Mouse (Mus musculus) ES-Bruce4 (cell line): ENCODE measurements around the gene Sept10. TPM values are rescaled to one million over a fixed set of nuclear protein-coding genes. Genes with fewer than 3 reads are reported as not detected.
A peak's percentile ranks its signal among the peaks of the same experiment; 100 is the strongest.
"Not testable (repeated sequence)": the region's sequence is repeated elsewhere in the genome, so short reads cannot be mapped to it uniquely, and the experiment has no call there.

Source experiments
- H3K27ac ChIP-seq: 2 replicates; pipeline ENCODE4 v1.5.1; 2012; ENCODE audit warnings: low read length, inconsistent platforms; ENCODE audit not compliant: insufficient read depth
- H3K27me3 ChIP-seq: 2 replicates; pipeline ENCODE4 v1.6.1; 2012; ENCODE audit warnings: mild to moderate bottlenecking, low read length, inconsistent platforms; ENCODE audit not compliant: control insufficient read depth, poor library complexity, insufficient read depth, severe bottlenecking
- H3K36me3 ChIP-seq: 2 replicates; pipeline ENCODE4 v1.6.1; 2012; ENCODE audit warnings: inconsistent platforms, mild to moderate bottlenecking, low read length, moderate library complexity; ENCODE audit not compliant: control insufficient read depth, poor library complexity, insufficient read depth, severe bottlenecking
- H3K4me1 ChIP-seq: one replicate; pipeline ENCODE4 v1.8.1; 2011; ENCODE audit warnings: low read length; ENCODE audit not compliant: control insufficient read depth, insufficient read depth
- H3K4me3 ChIP-seq: 2 replicates; pipeline ENCODE4 v1.5.1; 2011; ENCODE audit warnings: low read depth, mild to moderate bottlenecking, low read length
- H3K9ac ChIP-seq: 2 replicates; pipeline ENCODE4 v1.6.1; 2012; ENCODE audit warnings: low read depth, mild to moderate bottlenecking, inconsistent platforms; ENCODE audit not compliant: poor library complexity, severe bottlenecking
- H3K9me3 ChIP-seq: replicated peaks from 2 replicates; pipeline ENCODE4 v1.6.1; 2012; ENCODE audit warnings: mild to moderate bottlenecking, low read length, inconsistent platforms; ENCODE audit not compliant: control insufficient read depth, poor library complexity, insufficient read depth, severe bottlenecking
- CTCF ChIP-seq: IDR thresholded peaks from one replicate; pipeline ENCODE4 v1.8.1; 2011; ENCODE audit warnings: low read depth, low read length
- EP300 ChIP-seq: IDR thresholded peaks from 2 replicates; pipeline ENCODE4 v1.6.1; 2011; ENCODE audit warnings: low read depth, low read length; ENCODE audit not compliant: insufficient read depth
- POLR2A ChIP-seq: IDR thresholded peaks from one replicate; pipeline ENCODE4 v1.8.1; 2011; ENCODE audit warnings: low read length; ENCODE audit not compliant: insufficient read depth
- polyA plus RNA-seq: library from polyadenylated mRNA; stranded (reverse); fragments of >200 nt; gene quantifications from 2 replicates; pipeline ENCODE4 v1.2.4, GENCODE M21; 2011; ENCODE audit warnings: low read depth; ENCODE audit not compliant: missing spikeins, insufficient read depth, insufficient read length

Gene Sept10
- polyA plus RNA-seq, 1 experiment, result 53.4 TPM

DNA sequence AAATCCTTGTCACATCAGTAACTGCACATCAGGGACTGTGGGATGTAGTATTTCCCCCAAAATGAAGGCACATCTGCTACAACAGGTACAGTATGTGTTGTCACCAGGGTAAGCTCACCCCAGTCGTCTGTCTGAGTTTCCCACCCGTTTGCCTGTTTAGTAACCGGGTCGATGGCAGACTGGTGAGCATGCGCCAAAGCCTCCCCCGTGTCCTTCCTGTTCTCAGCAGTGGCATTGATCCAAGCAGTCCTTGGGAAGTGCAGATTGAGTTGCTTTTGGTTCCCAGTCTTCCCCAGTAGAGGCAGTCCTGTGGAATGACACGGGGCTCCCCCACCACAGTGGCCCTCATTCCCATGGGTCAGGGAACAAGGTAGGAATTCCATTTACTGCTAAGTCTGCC is 111.3 kb downstream of the Sept10 start:
- H3K27ac ChIP-seq, result no peak overlapping the region
- H3K4me1 ChIP-seq, result no peaks in the 10 kb centered on the region
- H3K4me3 ChIP-seq, result no peak overlapping the region
- H3K9me3 ChIP-seq, result no peaks in the 10 kb centered on the region
- no peaks in the 10 kb centered on the region for H3K27me3 ChIP-seq
- no peak for TF ChIP-seq EP300
- TF ChIP-seq CTCF, result no peak
- TF ChIP-seq POLR2A, result no peak
- no peaks in the 10 kb centered on the region for H3K36me3 ChIP-seq
- H3K9ac ChIP-seq, result no peak overlapping the region

- H3K9ac ChIP-seq, result no peak overlapping the region
Observed at GRCm38 (mm10) chr10:59109015-59109414, 112.6 kb downstream of the Sept10 start.

DNA sequence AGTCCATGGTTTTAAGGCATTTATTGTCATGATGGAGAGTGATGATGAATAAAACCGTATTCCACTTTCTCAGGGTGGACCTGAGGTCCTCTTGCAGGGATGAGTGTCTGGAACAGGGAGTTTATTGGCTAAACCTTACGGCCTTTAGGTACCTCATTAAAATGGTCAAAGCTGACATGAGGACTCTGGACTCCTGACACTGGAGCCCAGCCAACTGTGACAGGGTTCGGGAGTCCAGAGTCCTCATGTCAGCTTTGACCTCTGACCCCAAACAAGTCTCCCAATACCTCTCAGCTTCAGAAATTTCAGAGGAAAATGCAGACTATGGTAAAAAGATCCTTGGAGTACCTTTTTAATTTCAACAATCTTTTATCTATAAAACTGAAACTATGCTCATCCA is 115.0 kb downstream of the Sept10 start:
- no peak overlapping the region for H3K4me3 ChIP-seq
- no peaks in the 10 kb centered on the region for H3K9me3 ChIP-seq
- H3K36me3 ChIP-seq, result no peaks in the 10 kb centered on the region
- H3K27me3 ChIP-seq, result no peaks in the 10 kb centered on the region
- H3K9ac ChIP-seq, result no peak overlapping the region
- H3K27ac ChIP-seq, result no peak overlapping the region
- TF ChIP-seq POLR2A, result no peak
- no peak for TF ChIP-seq CTCF
- TF ChIP-seq EP300, result no peak
- no peaks in the 10 kb centered on the region for H3K4me1 ChIP-seq

More at GRCm38 (mm10) chr10:59109015-59109414, 112.6 kb downstream of the Sept10 start:
- peak; percentile 68 for TF ChIP-seq CTCF
- no peak for TF ChIP-seq EP300
- no peak for TF ChIP-seq POLR2A
- Histone ChIP-seq H3K9me3 (no peaks in the 10 kb centered on the region), H3K27me3 (no peaks in the 10 kb centered on the region), H3K27ac (no peak overlapping the region), H3K4me3 (no peak overlapping the region), H3K36me3 (no peaks in the 10 kb centered on the region), H3K4me1 (no peaks in the 10 kb centered on the region)

DNA sequence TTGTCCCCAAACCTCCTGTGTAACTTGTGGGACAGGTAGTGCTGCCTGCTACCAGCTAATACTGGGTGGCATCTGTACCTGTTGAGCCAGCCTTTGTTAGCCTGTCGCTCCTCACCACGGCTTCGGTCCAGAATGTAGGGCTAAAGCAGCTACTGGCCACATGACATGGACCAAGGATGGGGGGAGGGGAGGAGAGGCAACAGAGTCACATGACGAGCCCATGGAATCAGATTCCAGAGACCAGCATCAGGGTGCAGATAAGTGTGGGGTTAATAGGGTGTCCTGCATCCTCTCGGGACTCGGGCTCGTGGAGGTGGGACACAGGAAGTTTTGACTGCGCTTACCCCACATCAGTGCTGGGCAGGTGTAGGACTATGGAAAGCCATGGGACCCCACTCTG is 115.8 kb downstream of the Sept10 start:
- no peak overlapping the region for H3K4me3 ChIP-seq
- H3K9ac ChIP-seq, result no peak overlapping the region
- no peaks in the 10 kb centered on the region for H3K27me3 ChIP-seq
- TF ChIP-seq EP300 (no peak), POLR2A (no peak), CTCF (no peak)
- H3K36me3 ChIP-seq, result no peaks in the 10 kb centered on the region
- no peak overlapping the region for H3K27ac ChIP-seq
- H3K9me3 ChIP-seq, result no peaks in the 10 kb centered on the region
- H3K4me1 ChIP-seq, result no peaks in the 10 kb centered on the region

DNA sequence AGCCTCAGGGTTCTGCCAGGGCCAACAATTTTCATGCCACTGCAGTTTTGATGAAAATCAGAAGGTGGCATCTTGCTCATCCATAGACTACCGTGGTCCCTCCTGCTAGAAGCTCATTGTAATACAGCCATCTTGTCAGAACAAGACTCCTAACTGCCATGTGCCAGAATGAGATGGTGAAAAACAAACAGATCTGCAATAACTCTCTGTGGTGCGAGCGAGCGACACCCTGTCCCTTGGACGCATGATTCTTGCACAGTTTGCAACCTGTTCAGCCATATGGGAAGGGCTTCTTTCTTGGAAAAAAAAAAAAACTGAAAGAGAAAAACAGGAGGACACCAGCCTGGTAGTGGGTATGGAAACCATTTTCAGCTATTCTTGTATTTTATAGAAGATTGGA is 117.0 kb downstream of the Sept10 start:
- TF ChIP-seq EP300, result no peak
- TF ChIP-seq CTCF, result no peak
- no peak for TF ChIP-seq POLR2A
- Histone ChIP-seq H3K27me3 (no peaks in the 10 kb centered on the region), H3K4me1 (no peaks in the 10 kb centered on the region), H3K27ac (no peak overlapping the region), H3K4me3 (no peak overlapping the region), H3K9ac (no peak overlapping the region), H3K36me3 (no peaks in the 10 kb centered on the region), H3K9me3 (no peaks in the 10 kb centered on the region)

DNA sequence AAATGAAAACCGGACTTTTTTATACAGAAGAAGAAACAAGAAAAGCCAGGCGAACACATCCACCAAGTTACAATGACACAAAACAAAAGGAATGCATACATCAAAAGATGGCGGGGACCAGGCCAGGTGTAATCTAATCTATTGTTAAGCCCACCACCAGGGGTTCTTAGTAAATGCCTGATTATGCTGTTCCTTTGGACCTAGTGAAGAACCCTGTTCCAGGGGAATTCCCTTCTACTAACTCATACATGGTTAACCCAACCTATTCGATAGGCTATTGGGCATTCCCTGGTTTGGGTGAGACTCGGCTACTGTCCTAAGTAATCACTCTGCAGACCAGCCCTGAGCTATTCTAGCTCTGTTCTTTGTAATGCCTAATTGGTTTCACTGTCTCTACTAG is 118.6 kb downstream of the Sept10 start:
- not testable (repeated sequence) for H3K4me1 ChIP-seq, H3K4me3 ChIP-seq, H3K27me3 ChIP-seq, H3K36me3 ChIP-seq, H3K9ac ChIP-seq, H3K27ac ChIP-seq, H3K9me3 ChIP-seq

DNA sequence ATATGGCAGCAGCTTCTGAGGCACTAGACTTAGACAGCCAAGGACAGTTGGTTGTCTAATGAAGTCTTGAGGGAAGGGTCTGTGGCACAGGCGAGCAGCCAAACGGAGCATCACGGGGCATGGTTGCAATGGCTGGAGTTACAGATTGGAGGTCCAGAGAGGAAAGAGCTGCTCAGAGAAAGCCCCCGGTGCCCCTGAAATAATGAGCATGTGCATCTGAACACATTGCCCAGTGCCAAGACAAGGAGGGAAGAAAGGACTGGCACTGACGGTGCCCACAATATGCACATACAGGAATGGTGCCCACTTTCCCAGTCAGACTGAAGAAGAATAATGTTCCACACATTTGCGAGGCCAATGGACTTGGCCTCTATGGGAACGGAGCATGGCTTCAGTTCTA is 129.7 kb downstream of the Sept10 start:
- Histone ChIP-seq H3K27ac (no peak overlapping the region), H3K27me3 (no peaks in the 10 kb centered on the region), H3K9me3 (no peaks in the 10 kb centered on the region), H3K9ac (no peak overlapping the region), H3K36me3 (no peaks in the 10 kb centered on the region), H3K4me1 (no peaks in the 10 kb centered on the region), H3K4me3 (no peak overlapping the region)
- TF ChIP-seq EP300 (no peak), POLR2A (no peak), CTCF (no peak)

Other genes with a start within 250 kb of the Sept10 start
- gene Sowahc, start 106 bp upstream of the Sept10 start, polyA plus RNA-seq, result 4.0 and 4.8 TPM in 2 replicates
- 45.1 and 46.3 TPM in 2 replicates for gene P4ha1, start 101.4 kb upstream of the Sept10 start, polyA plus RNA-seq
- gene Gm10273, start 173.8 kb upstream of the Sept10 start, polyA plus RNA-seq, result 21.1 and 49.8 TPM in 2 replicates
- not detected in 2 replicates for gene Pla2g12b, start 181.8 kb upstream of the Sept10 start, polyA plus RNA-seq
- gene Oit3, start 219.9 kb upstream of the Sept10 start, polyA plus RNA-seq, result not detected in 2 replicates